Mouse (Mus musculus) forebrain, embryonic 15.5 days (tissue): ENCODE measurements at regions not wholly inside any gene's neighbourhood (a gene's known extent, or its start where the extent isn't known, plus 50 kb on each side); places are given as distances from the start of the nearest gene placed in this dataset.

ENCODE experiments used
- ATAC-seq: fragments of 200-750 bp; cut with Nextera tagmentation; replicated peaks from 2 replicates; pipeline ENCODE4 v1.8.0; 2017; ENCODE audit warnings: mild to moderate bottlenecking, moderate TSS enrichment, moderate library complexity
- H3K27ac ChIP-seq: fragments of 300-500 bp; sonication (generic); replicated peaks from 2 replicates; pipeline ENCODE4 v1.5.1; 2015; ENCODE audit warnings: mild to moderate bottlenecking, inconsistent platforms
- H3K27me3 ChIP-seq: fragments of 300-500 bp; sonication (generic); 2 replicates; pipeline ENCODE4 v1.6.1; 2015; ENCODE audit warnings: inconsistent platforms
- H3K36me3 ChIP-seq: fragments of 300-500 bp; sonication (generic); 2 replicates; pipeline ENCODE4 v1.6.1; 2015; ENCODE audit warnings: mild to moderate bottlenecking, inconsistent platforms
- H3K4me1 ChIP-seq: fragments of 300-500 bp; sonication (generic); 2 replicates; pipeline ENCODE4 v1.6.1; 2015; ENCODE audit warnings: inconsistent platforms
- H3K4me2 ChIP-seq: fragments of 300-500 bp; sonication (generic); replicated peaks from 2 replicates; pipeline ENCODE4 v1.6.1; 2015; ENCODE audit warnings: mild to moderate bottlenecking, inconsistent platforms
- H3K4me3 ChIP-seq: fragments of 300-500 bp; sonication (generic); 2 replicates; pipeline ENCODE4 v1.5.1; 2015; ENCODE audit warnings: mild to moderate bottlenecking, inconsistent platforms
- H3K9ac ChIP-seq: fragments of 300-500 bp; sonication (generic); replicated peaks from 2 replicates; pipeline ENCODE4 v1.6.1; 2015; ENCODE audit warnings: mild to moderate bottlenecking, inconsistent platforms
- H3K9me3 ChIP-seq: fragments of 300-500 bp; sonication (generic); 2 replicates; pipeline ENCODE4 v1.6.1; 2016; ENCODE audit warnings: inconsistent platforms
- WGBS: fragments of 180-500 bp; shearing (Covaris S2); methylation state at CpG from one replicate; pipeline ENCODE4 v1.1.7; 2015; ENCODE audit warnings: mixed read lengths; 5-methylcytosine and 5-hydroxymethylcytosine counted together

- H3K9ac ChIP-seq, result no peak overlapping the region
- no peak for ATAC-seq
Observed at GRCm38 (mm10) chr13:102596101-102596500, 97.3 kb upstream of the Cd180 start.

GRCm38 (mm10) chr13:102598181-102598580 lies 95.2 kb upstream of the Cd180 start:
- H3K4me2 ChIP-seq, result no peak overlapping the region
- H3K4me1 ChIP-seq, result no peaks in the 10 kb centered on the region
- H3K36me3 ChIP-seq, result no peaks in the 10 kb centered on the region
- no peak for ATAC-seq
- H3K27me3 ChIP-seq, result no peaks in the 10 kb centered on the region
- H3K4me3 ChIP-seq, result no peak overlapping the region
- 73% methylated on average over 5 of the region's 5 CpGs for WGBS
- H3K27ac ChIP-seq, result no peak overlapping the region
- H3K9me3 ChIP-seq, result no peaks in the 10 kb centered on the region
- H3K9ac ChIP-seq, result no peak overlapping the region

More at GRCm38 (mm10) chr13:102596101-102596500, 97.3 kb upstream of the Cd180 start:
- H3K27ac ChIP-seq, result no peak overlapping the region
- no peak overlapping the region for H3K4me3 ChIP-seq
- H3K27me3 ChIP-seq, result no peaks in the 10 kb centered on the region
- H3K36me3 ChIP-seq, result no peaks in the 10 kb centered on the region
- no peak overlapping the region for H3K4me2 ChIP-seq
- H3K4me1 ChIP-seq, result 0 out of 2 replicates have a peak, but pooled peaks cover 5% of the 10 kb centered on the region
- 94% methylated on average over 2 of the region's 2 CpGs for WGBS
- H3K9me3 ChIP-seq, result no peaks in the 10 kb centered on the region

- 56% methylated on average over 3 of the region's 3 CpGs for WGBS
Observed at GRCm38 (mm10) chr13:102599602-102600001, 93.8 kb upstream of the Cd180 start.

GRCm38 (mm10) chr13:102600026-102600425 lies 93.3 kb upstream of the Cd180 start:
- no peak overlapping the region for H3K9ac ChIP-seq
- H3K4me3 ChIP-seq, result no peak overlapping the region
- H3K4me1 ChIP-seq, result no peaks in the 10 kb centered on the region
- H3K27me3 ChIP-seq, result no peaks in the 10 kb centered on the region
- no peaks in the 10 kb centered on the region for H3K9me3 ChIP-seq
- WGBS, result 66% methylated on average over 4 of the region's 4 CpGs
- H3K27ac ChIP-seq, result no peak overlapping the region
- no peak overlapping the region for H3K4me2 ChIP-seq
- H3K36me3 ChIP-seq, result no peaks in the 10 kb centered on the region
- ATAC-seq, result no peak

More at GRCm38 (mm10) chr13:102599602-102600001, 93.8 kb upstream of the Cd180 start:
- peak; percentile 53; the same call in 1 of the 2 replicates for ATAC-seq
- Histone ChIP-seq H3K27me3 (no peaks in the 10 kb centered on the region), H3K9me3 (no peaks in the 10 kb centered on the region), H3K27ac (no peak overlapping the region), H3K4me1 (no peaks in the 10 kb centered on the region), H3K36me3 (no peaks in the 10 kb centered on the region), H3K4me3 (no peak overlapping the region), H3K4me2 (no peak overlapping the region), H3K9ac (no peak overlapping the region)

- ATAC-seq, result no peak
- no peaks in the 10 kb centered on the region for H3K9me3 ChIP-seq
- H3K4me3 ChIP-seq, result no peak overlapping the region
Observed at GRCm38 (mm10) chr13:102624461-102624860, 68.9 kb upstream of the Cd180 start.

GRCm38 (mm10) chr13:102625171-102625835 lies 68.1 kb upstream of the Cd180 start:
- Histone ChIP-seq H3K4me3 (no peak overlapping the region), H3K36me3 (no peaks in the 10 kb centered on the region), H3K9me3 (no peaks in the 10 kb centered on the region), H3K4me2 (no peak overlapping the region), H3K27me3 (no peaks in the 10 kb centered on the region), H3K4me1 (peaks cover 3% of the 10 kb centered on the region; the same call in 1 of the 2 replicates), H3K9ac (no peak overlapping the region), H3K27ac (no peak overlapping the region)
- WGBS, result 83% methylated on average over 8 of the region's 8 CpGs
- no peak for ATAC-seq

More at GRCm38 (mm10) chr13:102624461-102624860, 68.9 kb upstream of the Cd180 start:
- no peak overlapping the region for H3K4me2 ChIP-seq
- H3K27ac ChIP-seq, result no peak overlapping the region
- H3K9ac ChIP-seq, result no peak overlapping the region
- no peaks in the 10 kb centered on the region for H3K27me3 ChIP-seq
- H3K4me1 ChIP-seq, result peaks cover 3% of the 10 kb centered on the region; the same call in 1 of the 2 replicates
- WGBS, result 87% methylated on average over 2 of the region's 2 CpGs
- H3K36me3 ChIP-seq, result no peaks in the 10 kb centered on the region

- H3K4me1 ChIP-seq, result peaks cover 3% of the 10 kb centered on the region; the same call in 1 of the 2 replicates
- H3K4me2 ChIP-seq, result no peak overlapping the region
- H3K36me3 ChIP-seq, result no peaks in the 10 kb centered on the region
- no peak for ATAC-seq
- H3K27me3 ChIP-seq, result no peaks in the 10 kb centered on the region
- H3K9ac ChIP-seq, result no peak overlapping the region
- H3K9me3 ChIP-seq, result no peaks in the 10 kb centered on the region
- 62% methylated on average over 5 of the region's 5 CpGs for WGBS
- H3K4me3 ChIP-seq, result no peak overlapping the region
- H3K27ac ChIP-seq, result no peak overlapping the region
Observed at GRCm38 (mm10) chr13:102625836-102626340, 67.5 kb upstream of the Cd180 start.

GRCm38 (mm10) chr13:102627786-102628185 lies 65.6 kb upstream of the Cd180 start:
- 83% methylated on average over 4 of the region's 4 CpGs for WGBS

GRCm38 (mm10) chr13:102629176-102629575 lies 64.2 kb upstream of the Cd180 start:
- Histone ChIP-seq H3K9ac (no peak overlapping the region), H3K9me3 (no peaks in the 10 kb centered on the region), H3K4me1 (peaks cover 3% of the 10 kb centered on the region; the same call in 1 of the 2 replicates), H3K4me3 (no peak overlapping the region), H3K27ac (no peak overlapping the region), H3K36me3 (no peaks in the 10 kb centered on the region), H3K27me3 (no peaks in the 10 kb centered on the region), H3K4me2 (no peak overlapping the region)
- no peak for ATAC-seq
- WGBS, result 19% methylated on average over 7 of the region's 7 CpGs

More at GRCm38 (mm10) chr13:102627786-102628185, 65.6 kb upstream of the Cd180 start:
- Histone ChIP-seq H3K9me3 (no peaks in the 10 kb centered on the region), H3K4me2 (no peak overlapping the region), H3K9ac (no peak overlapping the region), H3K27ac (no peak overlapping the region), H3K4me3 (no peak overlapping the region), H3K4me1 (peaks cover 3% of the 10 kb centered on the region; the same call in 1 of the 2 replicates), H3K36me3 (no peaks in the 10 kb centered on the region), H3K27me3 (no peaks in the 10 kb centered on the region)
- ATAC-seq, result no peak

GRCm38 (mm10) chr13:102634236-102634957 lies 59.0 kb upstream of the Cd180 start:
- Histone ChIP-seq H3K36me3 (no peaks in the 10 kb centered on the region), H3K4me1 (peaks cover 9% of the 10 kb centered on the region; the same call in 1 of the 2 replicates), H3K27ac (no peak overlapping the region), H3K9ac (no peak overlapping the region), H3K9me3 (no peaks in the 10 kb centered on the region), H3K27me3 (no peaks in the 10 kb centered on the region), H3K4me3 (no peak overlapping the region), H3K4me2 (no peak overlapping the region)
- 93% methylated on average over 10 of the region's 10 CpGs for WGBS
- no peak for ATAC-seq

- no peaks in the 10 kb centered on the region for H3K27me3 ChIP-seq
Observed at GRCm38 (mm10) chr13:102636032-102636431, 57.3 kb upstream of the Cd180 start.

GRCm38 (mm10) chr13:102637059-102637458 lies 56.3 kb upstream of the Cd180 start:
- WGBS, result 4% methylated on average over 5 of the region's 5 CpGs
- H3K9ac ChIP-seq, result no peak overlapping the region

More at GRCm38 (mm10) chr13:102636032-102636431, 57.3 kb upstream of the Cd180 start:
- Histone ChIP-seq H3K27ac (no peak overlapping the region), H3K36me3 (no peaks in the 10 kb centered on the region), H3K9me3 (no peaks in the 10 kb centered on the region), H3K4me1 (peaks cover 9% of the 10 kb centered on the region; the same call in 1 of the 2 replicates), H3K4me2 (no peak overlapping the region), H3K9ac (no peak overlapping the region), H3K4me3 (no peak overlapping the region)
- 60% methylated on average over 8 of the region's 8 CpGs for WGBS
- peak; percentile 29; the same call in 1 of the 2 replicates for ATAC-seq

More at GRCm38 (mm10) chr13:102637059-102637458, 56.3 kb upstream of the Cd180 start:
- no peak overlapping the region for H3K27ac ChIP-seq
- no peaks in the 10 kb centered on the region for H3K36me3 ChIP-seq
- no peaks in the 10 kb centered on the region for H3K27me3 ChIP-seq
- no peak overlapping the region for H3K4me2 ChIP-seq
- H3K4me3 ChIP-seq, result no peak overlapping the region
- no peaks in the 10 kb centered on the region for H3K9me3 ChIP-seq
- ATAC-seq, result no peak
- peaks cover 9% of the 10 kb centered on the region; the same call in 1 of the 2 replicates for H3K4me1 ChIP-seq
